Mouse (Mus musculus) heart, postnatal 25 days (tissue): ENCODE measurements at regions not wholly inside any gene's neighbourhood (a gene's known extent, or its start where the extent isn't known, plus 50 kb on each side); places are given as distances from the start of the nearest gene placed in this dataset.
"Not testable (repeated sequence)": the region's sequence is repeated elsewhere in the genome, so short reads cannot be mapped to it uniquely, and the experiment has no call there.

Experiments
- DNase-seq: peaks from one replicate; pipeline ENCODE4 v3.0.0; 2022; ENCODE audit warnings: low spot score
- intact Hi-C: fragments of 180-260 bp; cut with DNase I; formaldehyde crosslinking; loops from one replicate; pipeline ENCODE4 v1.15.1; 2025

DNA sequence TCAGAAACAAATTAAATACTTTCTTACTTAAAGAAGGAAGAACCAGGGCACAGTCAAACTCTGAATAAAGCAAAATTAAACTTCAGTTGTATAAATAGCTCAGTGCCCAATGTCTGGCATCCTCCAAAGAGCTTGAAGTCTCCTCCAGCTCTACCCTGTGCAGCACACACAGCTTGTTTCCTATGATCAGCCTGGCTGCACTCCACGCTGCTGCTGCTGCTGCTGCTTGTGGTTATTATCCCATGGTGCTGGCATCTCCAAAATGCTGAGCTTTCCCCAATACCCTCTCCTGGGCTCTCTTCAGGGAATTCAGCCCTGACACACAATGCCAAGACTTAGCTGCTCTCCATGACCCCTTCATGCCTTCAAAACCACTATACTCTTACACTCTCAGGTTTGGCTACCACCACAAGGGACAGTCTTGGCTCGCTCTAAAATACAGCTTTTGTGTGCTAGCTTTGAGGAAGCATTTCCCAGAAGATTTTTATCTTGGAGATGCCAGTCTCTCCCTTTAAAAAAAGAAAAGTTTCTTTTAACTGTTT lies 121.0 kb downstream of the Rab10 start:
- intact Hi-C loops, DNase-seq: not testable (repeated sequence)

DNA sequence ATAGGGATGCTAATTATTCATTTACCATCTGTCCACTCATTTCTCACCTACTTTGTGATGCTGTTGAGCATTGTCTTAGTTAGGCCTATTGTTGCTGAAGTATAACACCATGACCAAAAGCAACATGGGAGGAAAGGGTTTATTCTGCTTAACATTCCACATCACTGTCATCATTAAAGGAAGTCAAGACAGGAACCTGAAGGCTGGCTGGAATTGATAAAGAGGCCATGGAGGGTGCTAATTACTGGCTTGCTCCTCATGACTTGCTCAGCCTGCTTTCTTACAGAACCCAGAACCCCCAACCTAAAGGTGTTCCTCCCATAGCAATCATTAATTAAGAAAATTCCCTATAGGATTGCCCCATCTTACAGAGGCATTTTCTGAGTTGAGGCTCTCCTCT lies 121.6 kb downstream of the Rab10 start:
- intact Hi-C loops, result no loop called here
- no peak for DNase-seq

DNA sequence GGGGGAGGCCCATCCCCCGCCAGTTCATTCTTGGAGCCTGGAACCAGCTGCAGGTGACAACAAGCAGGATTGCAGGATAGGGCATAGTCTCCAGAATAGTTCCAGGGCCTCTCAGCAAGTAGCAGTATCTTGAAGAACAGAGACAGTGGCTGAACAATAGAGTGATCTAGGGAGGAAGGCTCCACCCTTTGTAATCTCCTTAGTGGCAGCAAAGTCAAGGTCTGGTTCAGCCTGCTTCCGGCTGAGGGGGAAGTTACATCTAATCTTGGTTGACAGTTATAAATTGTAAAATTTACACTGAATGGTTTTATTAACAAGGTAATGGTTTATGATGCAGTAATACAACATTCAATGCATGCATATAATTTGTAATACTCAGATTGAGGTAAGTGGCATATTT lies 136.4 kb downstream of the Rab10 start:
- no peak for DNase-seq
- intact Hi-C loops, result no loop called here

DNA sequence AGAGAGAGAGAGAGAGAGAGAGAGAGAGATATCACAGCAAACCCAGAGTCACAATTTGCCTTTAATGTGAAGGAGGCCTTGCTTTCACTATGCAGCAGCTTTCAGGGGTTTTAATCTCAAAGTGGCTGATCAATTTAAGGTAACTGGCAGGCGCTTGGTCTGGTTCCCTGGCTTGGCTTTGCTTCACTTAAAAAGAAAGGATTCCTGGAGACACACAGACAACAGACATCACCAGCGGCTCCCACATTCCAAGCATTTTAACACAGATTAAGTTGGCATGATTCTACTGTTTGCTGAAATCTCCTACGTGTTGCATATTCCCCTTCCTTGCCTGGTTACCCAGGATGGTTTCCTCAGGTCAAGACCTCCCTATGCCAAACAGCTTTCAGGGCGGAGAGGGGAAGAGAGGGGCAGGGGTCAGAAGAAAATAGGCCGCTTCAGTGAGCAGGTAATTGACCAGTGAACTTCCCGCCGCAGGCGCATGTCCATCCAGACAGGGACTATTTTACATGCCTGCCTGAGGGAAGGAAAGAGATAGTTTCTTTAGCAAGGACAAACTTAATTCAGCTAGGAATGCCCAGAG lies 140.0 kb downstream of the Rab10 start:
- DNase-seq, intact Hi-C loops: not testable (repeated sequence)

DNA sequence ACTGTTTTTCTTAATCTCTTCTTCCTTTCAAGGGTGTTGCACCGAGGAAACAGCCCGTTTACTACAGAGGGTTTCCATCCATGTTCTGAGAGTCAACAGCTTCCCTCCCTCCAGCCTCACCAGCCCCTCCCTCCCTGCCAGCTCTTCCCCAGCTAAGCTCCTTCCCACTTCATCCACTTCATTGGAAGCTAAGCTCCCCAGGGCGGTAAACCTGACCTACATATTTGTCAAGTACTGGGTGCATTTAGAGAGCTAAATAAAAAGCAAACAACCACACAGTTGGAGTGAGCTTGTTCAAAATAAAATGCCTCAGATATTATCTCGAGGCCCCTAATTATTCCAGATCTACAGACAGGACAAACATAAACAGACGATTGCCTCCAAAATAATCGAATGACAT lies 148.1 kb downstream of the Rab10 start:
- DNase-seq, intact Hi-C loops: not testable (repeated sequence)

DNA sequence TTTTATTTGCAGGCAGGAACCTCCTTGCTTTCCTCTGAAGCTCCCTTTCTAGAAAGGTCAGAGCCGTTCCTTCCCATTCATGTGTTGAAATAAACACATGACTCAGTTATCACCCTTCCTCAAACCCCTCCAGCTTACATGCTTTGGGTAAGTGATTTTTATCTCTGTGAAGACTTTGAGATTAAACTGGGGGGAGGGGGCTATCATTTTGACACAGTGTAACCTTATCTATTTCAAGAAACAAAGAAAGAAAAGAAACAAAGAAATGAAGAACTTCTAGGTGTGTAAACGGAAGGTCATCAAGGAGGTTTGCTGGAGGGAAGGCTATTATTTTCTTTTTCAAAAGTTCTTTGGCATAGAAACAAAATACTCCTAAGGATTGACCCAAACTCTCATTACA lies 151.0 kb downstream of the Rab10 start:
- intact Hi-C loops, DNase-seq: not testable (repeated sequence)

DNA sequence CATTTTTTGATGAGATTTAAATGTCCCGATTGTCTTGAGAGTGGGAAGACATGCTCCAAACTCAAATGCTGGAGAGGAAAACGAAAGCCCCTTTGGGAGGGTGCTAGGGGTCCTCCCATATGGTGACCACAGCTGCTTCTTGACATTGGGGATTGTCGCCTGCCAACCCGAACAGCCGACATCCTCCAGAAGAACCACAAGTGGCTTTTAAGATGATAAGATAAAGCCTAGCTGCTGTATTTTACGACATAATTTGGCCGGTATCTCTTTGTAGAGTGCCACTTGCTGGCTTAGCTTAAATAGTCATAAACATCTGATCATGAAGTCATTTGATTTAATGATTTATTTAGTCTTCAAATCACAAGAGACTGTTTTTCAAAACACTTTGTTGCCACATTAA lies 156.1 kb downstream of the Rab10 start:
- intact Hi-C loops, DNase-seq: not testable (repeated sequence)

DNA sequence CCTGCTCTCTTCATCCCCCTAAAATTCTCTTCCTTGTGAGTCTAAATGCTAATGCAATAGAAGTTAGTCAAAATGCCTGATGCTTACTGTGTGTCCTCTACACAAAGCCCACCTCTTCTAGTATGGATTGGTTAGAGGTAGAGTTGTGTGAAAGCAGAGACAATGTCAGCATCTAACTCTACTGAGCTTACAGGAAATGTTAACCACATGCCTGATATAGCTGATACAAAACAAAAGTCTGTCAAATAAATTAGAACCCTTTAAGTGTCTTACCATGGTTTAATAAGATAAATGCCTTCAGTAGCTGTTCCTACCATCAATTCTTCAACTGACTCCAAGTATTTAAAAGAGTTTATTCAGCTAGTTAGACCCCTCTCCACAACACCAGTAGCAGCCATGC lies 177.2 kb downstream of the Rab10 start:
- intact Hi-C loops, DNase-seq: not testable (repeated sequence)

DNA sequence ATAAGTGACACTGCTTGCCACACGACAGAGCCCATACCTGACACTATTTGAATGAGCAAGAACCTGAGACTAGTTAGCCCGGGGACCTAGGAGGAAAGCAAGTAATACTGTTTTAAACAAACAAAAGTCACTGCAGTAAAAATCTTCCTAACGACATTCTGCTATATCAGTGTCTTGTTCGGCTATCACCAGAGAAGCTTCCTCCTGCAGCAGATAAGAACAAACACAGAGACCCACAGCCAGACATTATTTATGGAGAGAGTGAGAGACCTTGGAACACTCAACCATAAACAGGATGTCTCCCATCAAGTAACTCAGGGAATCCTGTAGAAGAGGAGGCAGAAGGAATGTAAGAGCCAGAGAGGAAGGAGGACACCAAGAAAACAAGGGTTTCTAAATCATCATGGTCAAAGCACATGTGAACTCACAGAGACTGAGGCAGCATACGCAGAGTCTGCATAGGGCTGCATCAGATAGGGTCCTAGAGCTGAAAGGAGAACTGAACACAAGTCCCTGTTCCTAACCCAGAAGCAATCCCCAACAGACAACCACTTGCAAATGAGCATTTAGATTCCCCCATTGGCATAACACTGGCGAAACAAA lies 178.5 kb downstream of the Rab10 start:
- intact Hi-C loops, DNase-seq: not testable (repeated sequence)

DNA sequence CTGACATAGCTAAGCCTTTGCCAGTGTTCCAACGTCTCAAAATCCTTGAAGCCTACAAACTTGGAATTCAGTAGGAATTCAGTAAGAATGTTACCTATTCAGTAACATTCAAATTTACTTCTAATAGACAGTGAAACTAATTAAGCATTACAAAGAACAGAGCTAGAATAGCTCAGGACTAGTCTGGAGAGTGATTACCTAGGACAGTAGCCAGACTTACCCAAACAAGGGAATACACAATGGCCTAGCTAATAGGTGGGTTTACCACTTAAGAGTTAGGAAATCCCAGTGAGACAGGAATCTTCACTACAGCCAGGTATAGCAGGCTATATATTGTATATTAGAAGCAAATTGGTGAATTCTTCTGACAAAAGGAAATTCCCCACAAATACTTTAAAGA lies 182.4 kb downstream of the Rab10 start:
- intact Hi-C loops, DNase-seq: not testable (repeated sequence)

DNA sequence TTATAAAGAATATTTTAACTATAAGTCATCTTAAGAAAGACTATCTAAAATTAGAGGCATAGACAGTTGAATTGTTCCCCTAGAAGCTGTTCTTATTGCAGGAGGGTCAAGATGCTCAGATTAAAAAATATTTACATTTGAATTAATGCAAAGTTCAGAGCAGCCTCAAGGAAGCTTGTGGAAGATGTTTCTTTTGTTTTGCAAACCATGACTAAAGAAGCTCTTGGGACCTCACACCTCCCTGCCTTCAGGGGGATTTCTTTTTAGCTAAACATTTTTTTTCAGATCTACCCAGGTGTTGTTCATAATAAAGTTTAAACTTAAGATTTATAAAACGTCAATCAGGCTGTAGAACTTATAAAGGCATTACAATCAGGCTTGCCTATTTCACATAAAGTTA lies 185.7 kb downstream of the Rab10 start:
- no peak for DNase-seq
- intact Hi-C loops, result no loop called here

DNA sequence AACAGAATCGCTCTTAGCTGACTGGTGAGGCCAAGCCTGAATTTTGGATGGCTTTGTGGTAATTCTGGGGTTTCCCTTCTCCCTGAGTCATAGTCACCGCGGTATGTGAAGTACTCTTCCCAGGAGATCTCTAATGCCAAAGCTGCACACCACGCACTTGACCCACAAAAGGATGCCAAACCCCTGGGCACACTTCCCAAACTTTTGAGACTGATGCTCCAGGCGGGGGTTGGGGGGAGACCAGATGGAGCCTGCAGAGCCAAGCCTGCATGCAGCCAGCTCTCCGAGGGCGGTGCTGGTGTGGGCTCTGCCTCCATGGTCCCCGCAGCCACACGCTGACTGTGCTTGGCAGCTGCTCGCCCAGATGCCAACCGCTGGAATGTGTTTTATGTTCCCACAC lies 199.2 kb downstream of the Rab10 start:
- DNase-seq, result not testable (repeated sequence)

DNA sequence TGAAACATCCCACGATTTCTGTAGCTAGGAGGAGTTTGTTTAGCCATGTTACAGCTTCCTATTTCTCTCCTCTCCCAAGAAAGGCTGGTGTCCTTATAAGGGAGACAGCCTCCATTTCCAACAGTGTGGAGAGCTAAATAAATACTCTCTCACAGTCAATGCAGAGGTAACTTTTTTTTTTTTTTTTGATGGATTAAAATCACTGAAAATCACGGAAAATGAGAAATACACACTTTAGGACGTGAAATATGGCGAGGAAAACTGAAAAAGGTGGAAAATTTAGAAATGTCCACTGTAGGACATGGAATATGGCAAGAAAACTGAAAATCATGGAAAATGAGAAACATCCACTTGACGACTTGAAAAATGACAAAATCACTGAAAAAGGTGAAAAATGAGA lies 200.1 kb downstream of the Rab10 start:
- intact Hi-C loops, result loop anchor here (10.0 kb wide), 1 partner anchor 275 kb away; no protein-coding TSS in a partner anchor
- peak; percentile 97 for DNase-seq

More for the DNA sequence above, 199.2 kb downstream of the Rab10 start:
- intact Hi-C loops, result not testable (repeated sequence)

DNA sequence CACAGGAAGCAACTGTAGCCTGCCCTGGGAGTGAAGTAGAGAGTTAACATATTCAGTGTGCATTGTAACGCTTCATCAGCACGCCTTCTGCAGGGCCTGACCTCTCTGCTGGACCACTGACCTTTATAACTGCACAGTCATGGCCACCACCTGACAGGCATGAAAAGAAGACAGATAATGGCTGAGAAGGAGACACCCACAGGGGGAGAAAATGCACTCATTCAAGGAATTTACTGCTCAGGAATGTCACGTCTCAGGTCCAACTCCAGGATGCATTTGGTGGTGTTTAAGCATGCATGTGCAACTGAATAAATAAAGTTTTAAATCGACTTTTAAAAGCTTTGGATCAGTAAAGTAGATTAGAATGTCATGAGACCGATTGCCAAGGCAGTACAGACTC lies 207.8 kb downstream of the Rab10 start:
- intact Hi-C loops, result loop anchor here (10.0 kb wide), 1 partner anchor 283 kb away; no protein-coding TSS in a partner anchor

DNA sequence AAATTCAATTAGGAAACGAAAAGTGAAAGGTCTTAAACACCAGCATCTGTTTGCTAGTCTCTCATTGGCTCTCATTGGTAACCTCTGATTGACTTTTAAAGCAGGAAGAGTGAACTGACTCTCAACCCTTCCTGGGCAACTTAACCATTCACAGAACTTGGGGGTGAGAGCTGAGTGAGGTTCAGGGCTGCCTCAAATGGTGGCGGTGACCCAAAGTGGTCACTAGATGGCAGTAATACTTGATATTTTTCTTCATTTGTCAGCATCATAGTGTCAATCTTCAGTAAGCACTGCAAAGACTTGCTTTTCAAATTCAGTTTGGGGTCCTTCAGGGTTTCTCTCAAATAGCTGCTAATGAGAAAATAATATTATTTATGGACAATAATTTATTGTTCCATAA lies 211.6 kb downstream of the Rab10 start:
- intact Hi-C loops, result loop anchor here (1.0 kb wide), 1 partner anchor 261 kb away; no protein-coding TSS in a partner anchor
- DNase-seq, result peak; percentile 6

More for the DNA sequence above, 207.8 kb downstream of the Rab10 start:
- not testable (repeated sequence) for DNase-seq

DNA sequence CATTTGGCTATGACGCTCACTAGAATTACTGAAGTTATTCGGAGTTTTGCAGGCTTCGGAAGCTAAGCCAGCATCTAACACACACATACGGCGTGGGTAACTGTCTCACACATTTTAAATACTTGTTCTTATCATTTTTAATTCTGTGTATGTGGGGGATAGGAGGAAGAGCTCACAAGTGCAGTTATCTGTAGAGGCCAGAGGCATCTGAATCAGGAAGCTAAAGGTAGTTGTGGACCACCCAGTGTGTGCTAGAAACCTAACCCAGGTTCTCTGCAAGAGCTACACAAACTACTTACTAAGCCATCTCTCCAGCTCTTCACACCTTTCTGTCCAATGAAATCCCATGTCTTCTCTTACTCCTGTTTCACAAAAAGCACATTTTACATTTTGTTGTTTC lies 215.3 kb downstream of the Rab10 start:
- no peak for DNase-seq
- intact Hi-C loops, result no loop called here

DNA sequence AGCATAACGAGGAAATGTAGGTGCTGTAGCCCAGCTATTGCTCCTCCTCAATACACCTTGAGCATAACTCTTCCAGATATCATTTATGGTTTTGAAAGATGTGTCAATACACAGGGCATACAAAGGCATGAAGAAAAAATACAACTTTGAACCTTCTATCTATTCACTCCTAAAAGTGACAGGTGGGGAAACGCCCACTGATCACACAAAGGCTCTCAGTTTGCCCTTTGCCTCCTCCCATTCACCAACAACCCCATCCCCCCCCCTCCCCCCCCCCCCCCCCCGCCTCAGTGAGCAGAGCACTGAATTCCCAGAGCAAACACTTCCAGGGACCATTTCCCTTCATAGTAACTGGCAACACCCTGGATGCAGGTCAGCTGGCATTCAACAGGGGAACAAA lies 216.8 kb downstream of the Rab10 start:
- DNase-seq, intact Hi-C loops: not testable (repeated sequence)

DNA sequence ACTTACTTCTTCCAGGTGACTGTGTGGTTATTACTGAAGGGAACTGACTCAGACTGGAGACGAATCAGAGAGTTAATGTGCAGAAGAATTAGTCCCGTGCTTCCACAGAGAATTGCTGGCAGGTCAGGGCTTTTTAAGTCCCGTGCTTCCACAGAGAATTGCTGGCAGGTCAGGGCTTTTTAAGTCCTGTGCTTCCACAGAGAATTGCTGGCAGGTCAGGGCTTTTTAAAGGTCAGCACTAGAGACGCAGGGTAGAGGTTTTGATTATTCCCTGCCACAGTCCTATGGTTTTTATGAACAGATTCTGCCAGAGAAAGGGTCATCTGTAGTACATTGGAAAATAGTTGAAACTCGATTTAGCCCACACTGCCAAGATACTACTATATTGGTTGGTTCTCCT lies 260.2 kb downstream of the Rab10 start:
- DNase-seq, intact Hi-C loops: not testable (repeated sequence)

DNA sequence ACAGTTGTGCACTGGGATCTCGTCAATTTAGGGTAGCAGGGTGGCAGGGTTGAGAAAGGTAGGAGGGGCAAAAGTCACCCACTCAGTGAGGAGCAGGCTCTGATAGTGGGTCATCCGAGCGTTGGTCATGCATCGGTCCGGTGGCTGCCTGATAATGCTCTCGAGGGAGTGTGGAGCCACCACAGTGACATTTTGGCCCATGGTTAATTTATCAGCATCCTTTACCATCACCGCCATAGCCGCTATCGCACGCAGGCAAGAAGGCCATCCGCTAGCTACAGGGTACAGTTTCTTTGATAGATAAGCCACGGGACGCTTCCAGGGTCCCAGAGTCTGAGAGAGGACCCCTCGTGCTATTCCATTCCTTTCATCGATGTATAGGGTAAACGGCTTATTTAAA lies 291.3 kb downstream of the Rab10 start:
- DNase-seq, intact Hi-C loops: not testable (repeated sequence)

DNA sequence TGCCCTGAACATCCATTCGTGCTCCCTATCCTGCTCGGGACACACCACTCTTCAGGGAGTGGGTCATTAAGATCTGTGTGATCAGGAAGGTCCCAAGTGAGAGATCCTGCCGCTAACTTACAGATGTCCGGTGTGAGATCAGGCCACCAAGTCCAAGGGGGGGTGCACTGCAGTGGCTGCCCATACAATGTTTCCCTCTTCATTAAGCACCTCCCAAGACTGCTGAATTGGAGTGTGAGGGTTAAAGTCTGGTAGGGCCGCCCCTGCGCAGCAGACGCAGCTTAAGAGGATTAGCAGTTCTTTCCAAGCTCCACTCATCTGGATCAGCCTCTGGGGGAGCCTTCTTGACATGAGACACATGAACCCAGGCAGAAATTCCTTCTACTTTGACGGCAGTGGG lies 293.0 kb downstream of the Rab10 start:
- DNase-seq, intact Hi-C loops: not testable (repeated sequence)
